Mouse (Mus musculus) mesoderm, embryonic 11.5 days (tissue): ENCODE measurements around the gene Wdr66.
"Not testable (repeated sequence)": the region's sequence is repeated elsewhere in the genome, so short reads cannot be mapped to it uniquely, and the experiment has no call there.

Experiments used
- DNase-seq: peaks from one replicate; pipeline ENCODE4 v3.0.0-alpha.2; 2012; ENCODE audit warnings: low read depth, low spot score

The Wdr66 gene

DNA sequence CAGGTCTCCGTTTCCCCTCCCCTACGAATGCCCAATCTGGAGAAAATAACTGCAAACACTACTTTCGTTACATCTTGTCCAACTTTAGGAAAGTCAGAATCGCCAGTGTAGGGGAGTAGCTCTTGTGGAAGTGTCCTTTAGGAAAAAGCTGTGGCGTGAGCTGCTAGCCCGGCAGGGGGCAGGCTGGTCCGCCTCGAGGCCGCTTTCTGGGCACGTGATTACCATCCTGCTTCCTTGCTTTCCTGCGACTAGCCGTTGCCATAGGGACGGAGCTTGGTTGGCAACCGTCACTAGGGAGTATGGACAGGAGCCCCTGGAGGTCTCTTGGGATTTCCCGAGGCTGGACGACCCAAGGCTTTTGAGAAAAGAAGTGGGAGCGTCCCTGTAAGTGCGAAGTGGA lies at the start of gene Wdr66:
Gene Wdr66 (plus strand): TSS at position 269 of the 400 bp plus-strand sequence.
- peak; percentile 97 for DNase-seq

DNA sequence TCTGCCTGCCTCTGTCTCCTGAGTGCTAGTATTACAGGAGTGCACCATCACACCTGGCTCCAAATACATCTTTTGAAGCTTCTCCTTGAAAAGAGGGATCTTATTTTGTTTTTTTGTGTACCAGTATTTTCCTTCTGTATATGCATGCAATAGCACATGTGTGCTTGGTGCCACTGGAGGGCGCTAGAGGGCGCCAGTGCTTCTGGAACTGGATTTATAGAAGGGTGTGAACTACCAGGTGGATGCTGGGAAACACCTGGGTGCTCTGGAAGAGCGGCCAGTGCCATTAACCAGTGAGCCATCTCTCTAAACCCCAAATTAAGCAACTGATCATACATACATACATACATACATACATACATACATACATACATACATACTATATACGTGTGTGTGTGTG lies 49.1 kb upstream of the Wdr66 start:
- not testable (repeated sequence) for DNase-seq

- DNase-seq: not testable (repeated sequence)
Observed at GRCm38 (mm10) chr5:123203591-123203990, 48.3 kb upstream of the Wdr66 start.

- DNase-seq: not testable (repeated sequence)
Observed at GRCm38 (mm10) chr5:123222346-123223050, 29.4 kb upstream of the Wdr66 start.

GRCm38 (mm10) chr5:123223051-123223410 lies 28.9 kb upstream of the Wdr66 start:
- no peak for DNase-seq

DNA sequence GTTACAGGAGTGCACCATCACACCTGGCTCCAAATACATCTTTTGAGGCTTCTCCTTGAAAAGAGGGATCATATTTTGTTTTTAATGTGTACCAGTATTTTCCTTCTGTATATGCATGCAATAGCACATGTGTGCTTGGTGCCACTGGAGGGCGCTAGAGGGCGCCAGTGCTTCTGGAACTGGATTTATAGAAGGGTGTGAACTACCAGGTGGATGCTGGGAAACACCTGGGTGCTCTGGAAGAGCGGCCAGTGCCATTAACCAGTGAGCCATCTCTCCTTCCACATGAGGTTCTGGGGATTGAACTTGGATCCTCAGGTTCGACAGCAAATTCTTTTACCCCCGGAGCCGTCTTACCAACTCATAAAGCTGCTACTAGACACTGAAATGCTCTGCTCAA lies 28.0 kb upstream of the Wdr66 start:
- DNase-seq: not testable (repeated sequence)

GRCm38 (mm10) chr5:123226851-123227250 lies 25.1 kb upstream of the Wdr66 start:
- DNase-seq: no peak

DNA sequence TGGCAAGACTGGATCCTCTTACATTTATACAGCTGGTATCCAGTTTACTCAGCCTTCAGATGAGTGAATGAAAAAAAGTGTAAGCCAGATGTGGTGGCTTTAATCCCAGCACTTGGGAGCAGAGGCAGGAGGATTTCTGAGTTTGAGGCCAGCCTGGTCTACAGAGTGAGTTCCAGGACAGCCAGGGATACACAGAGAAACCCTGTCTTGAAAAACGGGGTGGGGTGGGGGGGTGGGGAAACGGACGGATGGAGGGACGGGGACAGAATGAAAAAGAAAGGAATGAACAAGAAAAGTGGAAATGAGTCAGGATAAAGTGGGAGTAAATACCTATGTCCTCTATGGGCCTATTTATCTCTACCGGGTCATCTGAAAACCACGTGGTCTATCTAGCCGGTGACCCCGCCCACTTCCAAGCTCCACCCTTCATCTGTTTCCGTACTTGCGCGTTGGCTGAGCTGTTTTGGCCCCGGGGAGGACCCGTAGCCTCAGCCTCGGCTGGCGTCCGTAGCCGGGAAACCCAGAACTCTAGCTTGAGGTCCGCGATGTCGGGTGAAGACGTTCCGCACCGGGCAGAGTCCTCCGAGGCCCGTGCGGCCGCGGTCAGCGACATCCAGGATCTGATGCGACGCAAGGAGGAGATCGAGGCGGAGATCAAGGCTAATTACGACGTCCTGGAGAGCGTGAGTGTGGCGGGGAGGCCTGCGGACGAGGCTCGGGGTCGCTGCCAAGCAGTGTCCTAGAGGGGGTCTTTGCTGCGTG lies 24.0 kb upstream of the Wdr66 start:
- DNase-seq: peak; percentile 96

- DNase-seq: no peak
Observed at GRCm38 (mm10) chr5:123228524-123228922, 23.4 kb upstream of the Wdr66 start.

DNA sequence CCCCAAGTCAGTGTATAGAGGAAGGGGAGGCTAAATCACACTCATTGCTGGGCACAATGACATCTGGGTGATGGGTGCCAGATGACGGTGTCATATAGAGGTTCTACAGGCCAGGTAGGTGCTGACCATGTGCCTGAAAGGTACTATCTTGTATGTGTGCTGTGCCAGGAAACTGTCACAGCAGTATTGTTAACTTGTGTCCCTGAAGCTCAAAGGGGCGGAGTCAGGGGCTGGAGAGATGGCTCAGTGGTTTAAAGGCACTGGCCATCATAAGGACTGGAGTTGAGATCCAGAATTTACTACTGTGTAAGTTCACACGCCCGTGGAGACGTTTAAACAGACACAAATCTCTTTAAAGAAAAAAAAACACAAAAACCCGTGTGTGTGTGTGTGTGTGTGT lies 22.6 kb upstream of the Wdr66 start:
- DNase-seq: no peak

DNA sequence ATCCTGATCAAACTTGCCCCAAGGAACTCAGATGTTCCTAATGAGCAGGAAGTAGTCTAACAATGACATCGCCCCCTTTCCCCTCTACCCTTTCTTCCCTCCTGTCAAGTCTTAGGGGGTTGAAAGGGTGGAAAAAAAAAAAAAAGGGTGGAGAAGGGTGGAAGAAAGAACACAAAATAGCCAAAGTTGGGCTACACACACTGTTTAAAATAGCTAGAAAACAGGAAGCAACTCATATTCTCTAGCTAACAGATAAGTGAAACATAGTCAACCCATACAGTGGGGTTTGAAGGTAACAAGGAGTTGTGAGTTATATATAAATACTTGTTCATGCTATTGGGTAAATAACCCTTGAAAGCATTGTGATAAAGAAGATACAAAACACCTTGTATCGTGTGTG lies 19.7 kb upstream of the Wdr66 start:
- no peak for DNase-seq

GRCm38 (mm10) chr5:123235731-123236130 lies 16.2 kb upstream of the Wdr66 start:
- DNase-seq: peak; percentile 69

GRCm38 (mm10) chr5:123236426-123236825 lies 15.5 kb upstream of the Wdr66 start:
- no peak for DNase-seq

- DNase-seq: no peak
Observed at GRCm38 (mm10) chr5:123239501-123239900, 12.4 kb upstream of the Wdr66 start.

- DNase-seq: peak; percentile 74
Observed at GRCm38 (mm10) chr5:123245518-123245917, 6.4 kb upstream of the Wdr66 start.

GRCm38 (mm10) chr5:123251390-123251789 lies 512 bp upstream of the Wdr66 start:
- no peak for DNase-seq

DNA sequence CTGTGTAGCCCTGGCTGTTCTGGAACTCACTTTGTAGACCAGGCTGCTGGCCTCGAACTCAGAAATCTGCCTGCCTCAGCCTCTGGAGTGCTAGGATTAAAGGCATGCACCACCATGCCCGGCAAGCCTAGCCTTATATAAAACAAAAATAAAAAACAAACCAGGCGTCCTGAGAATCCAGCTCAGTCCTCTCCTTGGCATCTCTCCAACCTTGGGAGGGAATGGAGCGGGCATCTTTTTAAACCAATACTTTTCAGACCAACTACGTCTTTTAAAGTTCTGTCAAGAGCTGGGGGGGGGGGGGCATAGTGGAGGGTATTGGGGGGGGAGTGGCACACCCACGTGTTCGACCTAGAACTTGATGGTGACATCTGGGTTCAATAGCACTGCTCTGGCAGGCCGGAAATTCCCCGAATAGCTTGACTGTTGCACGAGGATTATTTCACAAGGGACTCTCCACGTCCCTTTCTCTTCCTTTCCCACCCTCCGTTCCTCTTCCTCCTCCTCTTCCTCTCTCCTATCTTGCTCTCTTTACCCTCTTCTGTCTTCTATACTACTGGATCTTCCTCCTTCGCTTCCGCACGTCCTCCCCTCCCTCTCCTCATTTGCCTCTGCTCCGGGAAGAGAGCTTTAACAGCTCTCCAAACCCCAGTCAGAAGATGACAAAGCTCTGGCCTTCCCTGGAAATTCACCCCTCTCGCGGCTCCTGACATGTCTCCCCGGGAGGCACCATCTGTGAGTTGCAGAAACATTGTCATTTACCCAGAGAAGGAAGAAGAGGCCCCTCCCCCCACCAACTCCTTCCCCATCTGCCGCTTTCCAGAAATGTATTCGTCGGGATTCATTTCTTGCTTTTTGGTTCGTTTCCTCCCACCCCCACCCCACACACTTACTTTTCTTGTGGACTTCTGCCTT lies 5.2 kb downstream of the Wdr66 start:
- no peak for DNase-seq

DNA sequence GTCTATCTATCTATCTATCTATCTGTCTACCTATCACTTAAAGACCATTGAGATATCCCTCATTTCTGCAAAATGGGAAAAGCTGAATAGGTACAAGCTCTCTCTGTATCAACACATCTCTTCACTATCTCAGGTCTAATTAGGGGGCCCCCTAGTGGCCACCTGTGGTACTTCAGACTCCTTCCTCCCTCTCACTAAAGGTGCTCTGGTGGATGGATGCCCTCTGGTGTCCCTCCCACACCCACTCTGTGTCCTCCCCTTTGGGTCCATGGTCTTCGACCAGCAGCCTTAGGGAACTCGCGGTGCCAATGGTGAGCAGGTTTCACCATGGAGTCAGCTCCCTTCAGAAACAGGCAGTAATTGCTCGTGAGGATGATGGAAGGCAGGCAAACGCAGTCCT lies 7.1 kb downstream of the Wdr66 start:
- no peak for DNase-seq

- DNase-seq: no peak
Observed at GRCm38 (mm10) chr5:123260698-123261097, 8.8 kb downstream of the Wdr66 start.

DNA sequence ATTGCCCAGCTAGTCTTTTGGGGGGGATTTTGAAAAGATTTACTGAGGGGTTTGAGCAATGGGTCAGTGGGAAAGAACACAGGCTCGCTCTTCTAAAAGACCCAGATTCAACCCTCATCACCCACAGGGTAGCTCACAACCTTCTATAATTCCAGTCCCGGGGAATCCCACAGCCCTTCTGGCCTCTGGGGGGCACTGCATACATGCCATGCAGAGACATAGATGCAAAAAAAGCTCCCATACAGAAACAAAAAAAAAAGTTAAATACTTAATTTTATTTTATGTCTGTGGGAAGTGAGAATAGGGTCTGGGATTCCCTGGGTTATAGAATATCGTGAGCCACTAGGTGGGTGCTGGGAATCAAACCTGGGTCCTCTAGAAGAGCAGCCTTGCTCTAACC lies 15.0 kb downstream of the Wdr66 start:
- no peak for DNase-seq

DNA sequence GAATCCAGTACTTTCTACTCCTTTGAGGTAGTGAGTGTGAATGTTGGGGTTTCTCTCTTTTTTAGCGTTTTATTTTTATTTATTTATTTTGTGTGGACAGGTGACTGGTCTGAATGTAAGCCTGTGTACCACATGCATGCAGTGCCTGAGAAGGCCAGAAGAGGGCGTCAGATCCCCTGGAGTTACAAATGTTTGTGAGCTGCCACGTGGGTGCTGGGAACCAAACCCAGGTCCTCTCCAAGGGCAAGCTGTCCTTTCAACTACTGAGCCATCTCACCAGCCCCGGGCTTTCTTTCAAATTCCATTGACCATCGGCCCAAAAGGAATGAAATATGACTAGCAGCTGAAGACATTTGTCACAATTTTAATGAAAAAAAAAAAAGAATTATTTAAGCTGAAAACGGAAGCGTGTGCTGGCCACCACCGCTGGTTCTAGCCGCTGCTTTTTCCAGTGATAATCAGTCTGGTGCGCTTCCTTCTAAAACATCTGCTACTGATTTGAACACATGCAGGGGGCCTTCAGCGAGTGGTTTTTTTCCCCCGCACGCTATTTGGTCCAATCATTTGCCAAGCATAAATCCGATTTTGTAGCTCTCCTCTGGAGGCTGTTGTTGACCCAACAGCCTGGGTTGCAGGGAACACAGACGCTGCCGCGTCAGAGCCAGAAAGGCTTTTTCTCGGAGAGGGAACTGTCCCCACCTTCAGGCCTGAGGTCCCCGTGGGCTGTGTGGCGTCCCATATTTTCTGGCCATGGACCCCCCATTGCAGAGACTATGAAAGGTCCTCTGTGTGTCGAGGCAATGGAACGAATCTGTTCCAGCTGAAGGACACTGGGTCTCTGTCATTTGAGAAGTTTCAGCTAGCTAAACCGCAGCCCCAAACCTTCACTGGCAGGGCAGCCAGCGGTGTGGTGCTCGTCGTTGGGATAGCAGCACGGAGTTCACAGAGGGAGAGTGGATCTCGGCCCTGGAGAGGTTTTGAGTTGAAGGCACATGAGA lies 16.9 kb downstream of the Wdr66 start:
- no peak for DNase-seq
